Mouse (Mus musculus): ENCODE data around the gene Stil. TPM values are rescaled to one million over a fixed set of nuclear protein-coding genes. Genes with fewer than 3 reads are reported as not detected.

The Stil gene
- polyA plus RNA-seq, 1 experiment from 2014 or later, result 4.9 TPM

DNA sequence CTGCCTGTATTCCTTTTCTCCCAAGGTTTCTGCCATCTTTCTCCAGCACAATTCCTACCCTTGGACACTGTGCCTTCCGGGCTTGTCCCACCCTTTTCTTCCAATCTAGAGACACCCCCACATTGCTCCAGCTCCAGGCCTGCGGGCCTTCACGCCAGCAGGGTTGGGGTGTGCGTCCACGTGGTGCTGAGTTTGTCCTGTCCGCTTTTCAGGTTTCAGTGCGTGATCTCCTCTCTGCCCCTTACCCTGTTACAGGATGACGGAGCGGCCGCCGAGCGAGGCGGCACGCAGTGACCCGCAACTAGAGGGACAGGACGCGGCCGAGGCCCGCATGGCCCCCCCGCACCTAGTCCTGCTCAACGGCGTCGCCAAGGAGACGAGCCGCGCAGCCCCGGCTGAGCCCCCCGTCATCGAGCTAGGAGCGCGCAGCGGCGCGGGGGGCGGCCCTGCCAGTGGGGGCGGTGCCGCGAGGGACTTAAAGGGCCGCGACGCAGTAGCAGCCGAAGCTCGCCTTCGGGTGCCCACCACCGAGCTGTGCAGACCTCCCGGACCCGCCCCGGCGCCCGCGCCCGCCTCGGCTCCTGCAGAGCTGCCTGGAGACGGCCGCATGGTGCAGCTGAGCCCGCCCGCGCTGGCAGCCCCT is 63.0 kb downstream of the Stil start:
- ATAC-seq, result peak; percentile 88

DNA sequence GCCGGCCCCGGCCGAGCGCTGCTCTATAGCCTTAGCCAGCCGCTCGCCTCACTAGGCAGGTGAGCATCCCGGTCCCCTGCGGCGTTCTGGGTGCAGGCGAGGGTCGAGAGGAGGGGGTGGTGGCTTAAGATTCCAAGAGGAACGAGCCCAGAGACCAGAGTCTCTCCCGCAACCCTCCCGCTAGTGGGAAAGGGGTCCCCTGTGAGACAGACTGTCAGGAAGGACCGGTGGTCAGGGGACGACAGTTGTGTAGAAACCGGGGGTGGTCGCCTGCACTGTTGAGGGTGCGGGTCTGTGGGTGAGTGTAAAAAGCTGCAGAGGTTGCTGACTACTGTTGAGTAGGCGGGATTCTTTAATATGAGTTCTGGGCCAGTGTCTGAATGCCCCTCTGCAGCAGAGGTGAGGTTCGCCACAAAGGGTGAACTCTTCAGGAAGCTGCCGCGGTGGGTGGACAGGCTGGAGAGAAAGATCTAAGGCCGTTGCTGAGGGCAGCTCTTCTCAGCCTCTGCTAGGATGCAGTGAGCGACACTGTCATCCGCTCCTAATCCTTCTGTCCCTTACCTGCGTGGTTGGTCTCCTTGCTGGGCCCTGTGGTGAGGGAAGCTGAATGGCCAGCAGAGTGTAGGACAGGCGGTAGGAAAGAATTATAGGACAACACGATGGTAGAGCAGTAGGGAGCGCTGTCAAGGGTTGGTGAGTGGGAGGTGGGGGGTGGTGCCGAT is 63.7 kb downstream of the Stil start:
- no peaks in the 10 kb centered on the region for H3K36me3 ChIP-seq (ENCODE audit: control insufficient read depth, insufficient read depth)
- H3K4me1 ChIP-seq (replicated peaks; ENCODE audit: control insufficient read depth, insufficient read depth, low read length), result peaks cover 14% of the 10 kb centered on the region
- H3K9me3 ChIP-seq (ENCODE audit: control insufficient read depth, low read length), result no peaks in the 10 kb centered on the region
- peak overlapping the region; percentile 52 for H3K4me3 ChIP-seq (replicated peaks; ENCODE audit: low read length)
- H3K27ac ChIP-seq (ENCODE audit: low read length), result no peak overlapping the region
- peak overlapping the region; percentile 95 for H3K4me2 ChIP-seq (ENCODE audit: low read length)
- peak overlapping the region; percentile 64 for H3K9ac ChIP-seq (replicated peaks; ENCODE audit: low read depth, low read length)
- peaks cover 73% of the 10 kb centered on the region for H3K27me3 ChIP-seq (replicated peaks; ENCODE audit: control insufficient read depth, insufficient read depth, low read length)
- WGBS, result 1% methylated on average over 31 of the region's 31 CpGs
- ATAC-seq, result peak; percentile 27; the same call in 1 of the 2 replicates

More for the DNA sequence above, 63.0 kb downstream of the Stil start:
- Histone ChIP-seq H3K27me3 (replicated peaks; ENCODE audit: control insufficient read depth, insufficient read depth, low read length) (peaks cover 72% of the 10 kb centered on the region), H3K4me2 (ENCODE audit: low read length) (peak overlapping the region; percentile 95), H3K4me1 (replicated peaks; ENCODE audit: control insufficient read depth, insufficient read depth, low read length) (peaks cover 14% of the 10 kb centered on the region), H3K36me3 (ENCODE audit: control insufficient read depth, insufficient read depth) (no peaks in the 10 kb centered on the region), H3K4me3 (replicated peaks; ENCODE audit: low read length) (peak overlapping the region; percentile 52), H3K9me3 (ENCODE audit: control insufficient read depth, low read length) (no peaks in the 10 kb centered on the region), H3K27ac (ENCODE audit: low read length) (no peak overlapping the region), H3K9ac (replicated peaks; ENCODE audit: low read depth, low read length) (peak overlapping the region; percentile 64)
- under 1% methylated on average over 56 of the region's 58 CpGs for WGBS

DNA sequence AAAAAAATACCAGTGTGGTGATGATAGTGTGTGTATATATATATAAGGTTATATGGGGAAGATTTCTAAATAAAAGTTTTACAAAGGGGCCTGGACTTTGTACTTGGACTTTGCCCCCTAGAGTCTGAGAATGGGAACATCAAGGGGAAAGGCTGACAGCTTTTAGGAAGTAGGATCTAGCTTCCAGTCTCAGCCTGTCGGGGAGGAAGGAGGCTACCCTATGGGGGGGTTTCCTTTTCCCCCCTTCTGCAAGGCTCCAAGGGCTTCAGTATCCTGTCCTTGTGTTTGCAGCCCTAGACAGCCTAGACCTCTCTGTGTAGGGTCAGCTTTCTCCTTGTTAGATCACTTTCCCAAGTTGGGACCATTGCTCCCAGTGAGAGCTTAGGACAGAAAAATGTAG is 71.7 kb downstream of the Stil start:
- no peaks in the 10 kb centered on the region for H3K36me3 ChIP-seq (ENCODE audit: control insufficient read depth, insufficient read depth)
- no peak overlapping the region for H3K27ac ChIP-seq (ENCODE audit: low read length)
- H3K4me2 ChIP-seq (ENCODE audit: low read length), result no peak overlapping the region
- H3K4me3 ChIP-seq (replicated peaks; ENCODE audit: low read length), result no peak overlapping the region
- H3K9ac ChIP-seq (replicated peaks; ENCODE audit: low read depth, low read length), result no peak overlapping the region
- ATAC-seq, result no peak
- no peaks in the 10 kb centered on the region for H3K4me1 ChIP-seq (replicated peaks; ENCODE audit: control insufficient read depth, insufficient read depth, low read length)
- 46% methylated on average over 1 of the region's 1 CpGs for WGBS
- H3K9me3 ChIP-seq (ENCODE audit: control insufficient read depth, low read length), result no peaks in the 10 kb centered on the region
- H3K27me3 ChIP-seq (replicated peaks; ENCODE audit: control insufficient read depth, insufficient read depth, low read length), result peaks cover 3% of the 10 kb centered on the region

DNA sequence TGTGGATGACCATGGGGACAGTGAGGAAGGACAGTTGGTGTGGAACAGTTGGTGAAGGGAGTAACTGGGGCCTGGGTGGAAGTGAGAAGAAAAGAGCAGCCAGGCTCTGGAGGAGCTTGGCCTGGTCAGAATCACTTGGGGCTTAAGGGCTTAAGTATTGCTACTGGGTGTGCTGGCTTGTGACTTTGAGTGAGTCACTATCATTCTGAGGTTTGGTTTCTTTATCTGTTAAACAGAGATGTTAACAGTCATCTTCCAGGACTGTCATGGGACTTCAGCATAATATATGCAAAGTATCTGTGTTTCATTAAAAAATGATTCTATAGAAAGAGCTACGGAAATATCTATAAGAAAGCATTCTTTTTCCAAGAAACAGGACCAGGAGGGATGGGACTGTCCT is 74.8 kb downstream of the Stil start:
- ATAC-seq, result no peak
- H3K9ac ChIP-seq (replicated peaks; ENCODE audit: low read depth, low read length), result no peak overlapping the region
- no peak overlapping the region for H3K27ac ChIP-seq (ENCODE audit: low read length)
- H3K4me3 ChIP-seq (replicated peaks; ENCODE audit: low read length), result no peak overlapping the region
- no peaks in the 10 kb centered on the region for H3K9me3 ChIP-seq (ENCODE audit: control insufficient read depth, low read length)
- H3K4me2 ChIP-seq (ENCODE audit: low read length), result no peak overlapping the region
- 85% methylated on average over 1 of the region's 1 CpGs for WGBS
- no peaks in the 10 kb centered on the region for H3K27me3 ChIP-seq (replicated peaks; ENCODE audit: control insufficient read depth, insufficient read depth, low read length)
- no peaks in the 10 kb centered on the region for H3K36me3 ChIP-seq (ENCODE audit: control insufficient read depth, insufficient read depth)
- H3K4me1 ChIP-seq (replicated peaks; ENCODE audit: control insufficient read depth, insufficient read depth, low read length), result peaks cover 11% of the 10 kb centered on the region

DNA sequence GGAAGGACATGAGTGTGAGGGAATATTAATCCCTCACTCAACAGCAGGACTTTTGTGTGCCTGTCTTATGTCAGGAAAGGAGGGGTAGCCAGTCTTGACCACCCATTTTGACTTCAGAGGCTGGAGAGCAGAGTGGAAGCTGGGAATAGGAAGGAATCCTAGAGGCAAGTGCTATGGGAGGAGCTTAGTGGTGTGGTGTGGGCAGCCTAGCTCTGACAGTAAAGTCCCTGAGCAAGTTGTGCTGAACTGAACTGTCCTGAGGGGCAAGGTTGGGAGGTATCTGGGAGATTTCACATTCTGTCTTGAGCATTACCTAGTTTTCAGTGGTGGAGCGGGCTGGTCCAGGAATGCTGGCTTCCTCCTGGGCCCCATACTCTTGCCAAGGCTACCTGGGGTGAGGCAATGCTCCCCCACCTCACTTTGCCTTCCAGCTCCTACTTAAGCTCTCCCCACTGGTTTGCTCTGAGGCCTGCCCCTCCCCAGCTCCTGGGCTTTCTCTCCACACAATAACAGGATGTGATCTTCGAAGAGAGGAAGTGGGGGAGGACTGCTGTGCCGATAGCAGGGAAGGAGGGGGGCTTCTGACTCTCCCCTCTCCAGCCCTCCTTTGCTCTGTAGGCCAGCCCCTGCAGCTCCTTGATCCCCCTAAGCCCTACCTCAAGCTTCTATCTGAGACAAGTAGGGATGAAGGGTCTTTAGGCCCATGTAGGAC is 75.4 kb downstream of the Stil start:
- Histone ChIP-seq H3K27ac (ENCODE audit: low read length) (no peak overlapping the region), H3K9ac (replicated peaks; ENCODE audit: low read depth, low read length) (no peak overlapping the region), H3K4me2 (ENCODE audit: low read length) (no peak overlapping the region), H3K4me3 (replicated peaks; ENCODE audit: low read length) (no peak overlapping the region), H3K27me3 (replicated peaks; ENCODE audit: control insufficient read depth, insufficient read depth, low read length) (no peaks in the 10 kb centered on the region), H3K4me1 (replicated peaks; ENCODE audit: control insufficient read depth, insufficient read depth, low read length) (peaks cover 11% of the 10 kb centered on the region), H3K36me3 (ENCODE audit: control insufficient read depth, insufficient read depth) (no peaks in the 10 kb centered on the region), H3K9me3 (ENCODE audit: control insufficient read depth, low read length) (no peaks in the 10 kb centered on the region)
- no peak for ATAC-seq
- WGBS, result 50% methylated on average over 3 of the region's 3 CpGs

DNA sequence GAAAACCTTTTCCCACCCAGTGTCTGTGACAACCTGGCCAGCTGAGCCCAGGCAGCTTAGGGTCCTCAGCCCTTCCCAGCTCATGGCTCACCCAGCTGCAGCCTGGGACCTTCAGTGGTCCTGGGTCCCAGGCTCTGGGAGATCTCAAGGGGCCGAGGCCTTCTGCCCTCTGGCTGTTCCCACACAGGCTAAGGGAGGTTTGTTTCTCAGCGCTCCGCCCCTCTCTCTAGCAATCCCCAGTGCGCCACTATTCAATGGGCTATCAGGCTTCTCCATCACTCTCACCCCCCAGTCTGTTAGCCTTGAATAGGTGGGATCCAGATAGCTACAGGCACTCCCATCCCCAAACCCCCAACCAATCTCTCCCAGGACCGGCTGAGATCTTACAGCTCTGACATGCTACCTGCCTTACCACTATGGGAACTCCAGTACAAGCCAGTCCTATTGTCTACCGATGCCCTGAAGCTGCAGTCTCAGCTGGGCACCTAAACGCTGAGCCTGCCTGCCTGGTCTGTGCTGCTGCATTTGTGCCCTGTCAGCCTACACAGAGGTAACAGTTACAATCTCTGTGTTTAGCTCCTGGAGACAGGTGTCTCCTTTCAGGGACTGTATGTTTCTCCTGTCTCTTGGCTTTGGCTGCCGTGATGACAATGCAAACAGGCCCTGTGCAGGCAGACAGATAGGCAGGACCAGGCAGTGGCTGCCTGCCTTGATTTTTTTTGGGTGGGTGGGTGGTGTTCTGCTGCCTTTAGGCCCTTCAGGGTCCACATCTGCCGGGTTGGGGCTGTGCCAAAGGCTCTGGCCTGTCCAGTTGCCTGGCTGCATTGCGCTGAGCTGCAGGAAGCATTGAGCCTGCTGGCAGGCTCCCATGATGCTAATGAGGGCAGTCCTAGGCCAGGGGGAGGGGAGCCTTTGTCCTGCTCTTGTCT is 79.2 kb downstream of the Stil start:
- H3K4me2 ChIP-seq (ENCODE audit: low read length), result no peak overlapping the region

DNA sequence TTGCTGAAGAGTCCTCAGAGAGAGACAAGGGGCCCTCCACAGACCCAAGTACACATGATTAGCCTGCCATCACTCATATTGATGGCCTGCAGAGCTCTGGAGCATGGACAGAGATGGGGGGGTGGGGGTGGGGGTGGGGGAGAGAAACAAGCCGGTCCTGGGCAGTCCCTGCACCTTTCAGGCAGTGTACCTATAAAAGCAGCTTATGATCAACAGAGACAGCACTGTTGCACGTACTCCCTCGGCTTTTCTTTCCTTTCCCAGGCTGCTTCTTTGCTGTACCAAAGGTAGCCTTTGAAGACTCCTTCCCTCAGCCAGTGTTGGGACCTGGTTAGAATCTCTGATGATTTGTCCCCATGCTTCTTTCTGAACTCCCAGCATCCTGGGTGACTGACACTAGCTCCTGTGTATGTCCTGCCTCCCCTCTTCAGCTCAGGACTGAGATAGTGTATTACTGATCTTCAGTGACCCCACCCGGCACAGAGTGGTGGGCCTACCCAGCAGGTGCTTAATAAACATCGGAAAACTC is 79.9 kb downstream of the Stil start:
- no peaks in the 10 kb centered on the region for H3K27me3 ChIP-seq (replicated peaks; ENCODE audit: control insufficient read depth, insufficient read depth, low read length)
- H3K27ac ChIP-seq (ENCODE audit: low read length), result no peak overlapping the region
- H3K9me3 ChIP-seq (ENCODE audit: control insufficient read depth, low read length), result no peaks in the 10 kb centered on the region
- H3K4me2 ChIP-seq (ENCODE audit: low read length), result no peak overlapping the region
- WGBS, result 7% methylated on average over 5 of the region's 5 CpGs
- H3K36me3 ChIP-seq (ENCODE audit: control insufficient read depth, insufficient read depth), result no peaks in the 10 kb centered on the region
- peak; percentile 10; the same call in 1 of the 2 replicates for ATAC-seq
- H3K9ac ChIP-seq (replicated peaks; ENCODE audit: low read depth, low read length), result peak overlapping the region; percentile 26; the same call in 1 of the 2 replicates
- H3K4me1 ChIP-seq (replicated peaks; ENCODE audit: control insufficient read depth, insufficient read depth, low read length), result peaks cover 11% of the 10 kb centered on the region
- no peak overlapping the region for H3K4me3 ChIP-seq (replicated peaks; ENCODE audit: low read length)

More for the DNA sequence above, 79.2 kb downstream of the Stil start:
- Histone ChIP-seq H3K27me3 (replicated peaks; ENCODE audit: control insufficient read depth, insufficient read depth, low read length) (no peaks in the 10 kb centered on the region), H3K4me3 (replicated peaks; ENCODE audit: low read length) (no peak overlapping the region), H3K9ac (replicated peaks; ENCODE audit: low read depth, low read length) (peak overlapping the region; percentile 27; the same call in 1 of the 2 replicates), H3K4me1 (replicated peaks; ENCODE audit: control insufficient read depth, insufficient read depth, low read length) (peaks cover 11% of the 10 kb centered on the region), H3K9me3 (ENCODE audit: control insufficient read depth, low read length) (no peaks in the 10 kb centered on the region), H3K27ac (ENCODE audit: low read length) (no peak overlapping the region), H3K36me3 (ENCODE audit: control insufficient read depth, insufficient read depth) (no peaks in the 10 kb centered on the region)
- ATAC-seq, result peak; percentile 87
- 8% methylated on average over 10 of the region's 10 CpGs for WGBS

DNA sequence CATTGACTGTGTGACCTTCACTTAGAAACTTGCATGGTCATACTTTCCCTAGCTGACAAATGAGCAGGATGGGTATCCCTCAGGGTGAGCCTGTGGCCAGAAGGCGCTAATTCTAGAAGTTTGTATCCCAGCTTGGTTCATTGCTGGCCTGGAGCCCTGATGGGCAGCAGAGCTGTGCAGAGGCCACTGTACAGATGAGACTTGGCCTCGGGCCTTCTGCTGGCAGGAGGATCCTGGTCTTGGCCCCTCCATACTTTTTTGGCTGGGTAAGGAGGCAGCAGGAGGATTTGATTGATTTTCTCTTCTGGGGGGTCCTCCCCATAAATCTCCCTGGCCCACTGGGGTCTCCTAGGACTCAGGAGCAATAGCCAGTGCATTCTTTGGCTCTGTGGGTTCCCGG is 83.1 kb downstream of the Stil start:
- Histone ChIP-seq H3K4me3 (replicated peaks; ENCODE audit: low read length) (no peak overlapping the region), H3K9me3 (ENCODE audit: control insufficient read depth, low read length) (no peaks in the 10 kb centered on the region), H3K9ac (replicated peaks; ENCODE audit: low read depth, low read length) (no peak overlapping the region), H3K27me3 (replicated peaks; ENCODE audit: control insufficient read depth, insufficient read depth, low read length) (no peaks in the 10 kb centered on the region), H3K27ac (ENCODE audit: low read length) (no peak overlapping the region), H3K4me1 (replicated peaks; ENCODE audit: control insufficient read depth, insufficient read depth, low read length) (peaks cover 11% of the 10 kb centered on the region), H3K4me2 (ENCODE audit: low read length) (no peak overlapping the region), H3K36me3 (ENCODE audit: control insufficient read depth, insufficient read depth) (no peaks in the 10 kb centered on the region)
- WGBS, result 81% methylated on average over 3 of the region's 3 CpGs
- no peak for ATAC-seq

All from forebrain, embryonic 16.5 days (tissue).